Mouse (Mus musculus) gastrocnemius, postnatal 4 days (tissue): ENCODE measurements around the gene Olfr181. TPM values are rescaled to one million over a fixed set of nuclear protein-coding genes. Genes with fewer than 3 reads are reported as not detected.

Experiments
- DNase-seq, 2 experiments: peaks; one replicate each; pipeline ENCODE4 v3.0.0; 2021 to 2022; ENCODE audit warnings: low spot score in 2 of 2, mixed read lengths in 2 of 2
- long read RNA-seq, 2 experiments: library from polyadenylated mRNA; stranded (forward); transcript quantifications; one replicate each; pipeline ENCODE4 v2.0.0; 2021
- total RNA-seq, 2 experiments: library from RNA; stranded (reverse); gene quantifications; 2 replicates each; pipeline ENCODE4 v1.2.3; 2021

Gene Olfr181
- total RNA-seq, result not detected
- long read RNA-seq, experiment 1, result 0 reads
- long read RNA-seq, experiment 2, result 0 reads

DNA sequence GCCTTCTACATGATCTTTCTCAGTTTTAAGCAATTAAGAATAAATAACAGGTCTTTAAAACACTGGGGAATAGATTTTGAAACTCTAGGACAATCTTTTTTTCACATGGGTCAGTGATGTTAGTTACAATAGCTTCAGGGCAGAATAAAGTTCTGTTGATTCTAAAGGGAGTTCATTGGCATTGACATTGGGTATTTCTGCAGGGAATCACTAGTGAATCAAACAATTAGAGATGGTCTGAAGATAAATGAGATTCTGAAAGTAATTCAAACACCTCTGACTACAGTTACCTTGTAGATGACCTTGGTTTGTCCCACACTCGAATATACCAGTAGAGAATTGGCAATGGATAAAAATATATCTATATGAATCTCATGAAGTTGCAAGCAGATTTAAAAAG lies at the start of gene Olfr181:
Gene Olfr181, minus strand, starts transcription at position 101 of the 400 bp plus-strand sequence.
- no peak for DNase-seq

DNA sequence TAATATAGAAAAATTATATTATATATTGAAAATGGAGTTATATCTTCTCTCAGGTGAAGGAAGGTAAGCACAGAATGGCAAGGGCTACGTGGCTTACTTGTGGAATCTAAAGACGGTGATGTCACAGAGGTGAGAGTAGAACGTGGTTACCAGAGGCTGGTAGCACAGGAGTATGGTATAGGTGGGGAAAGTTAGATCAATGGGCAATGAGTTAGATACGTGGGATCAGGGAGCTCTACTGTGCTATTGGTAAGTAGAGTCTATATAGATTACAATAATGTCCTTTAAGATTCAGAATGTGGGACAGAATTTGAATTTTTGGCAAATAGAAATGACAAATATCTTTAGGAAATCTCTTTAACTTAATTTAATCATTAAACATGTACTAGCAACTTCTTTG lies 737 bp upstream of the Olfr181 start, which contains the start of gene Olfr180:
Gene Olfr180, minus strand, starts transcription at position 101 of the 400 bp plus-strand sequence.
- no peak for DNase-seq

DNA sequence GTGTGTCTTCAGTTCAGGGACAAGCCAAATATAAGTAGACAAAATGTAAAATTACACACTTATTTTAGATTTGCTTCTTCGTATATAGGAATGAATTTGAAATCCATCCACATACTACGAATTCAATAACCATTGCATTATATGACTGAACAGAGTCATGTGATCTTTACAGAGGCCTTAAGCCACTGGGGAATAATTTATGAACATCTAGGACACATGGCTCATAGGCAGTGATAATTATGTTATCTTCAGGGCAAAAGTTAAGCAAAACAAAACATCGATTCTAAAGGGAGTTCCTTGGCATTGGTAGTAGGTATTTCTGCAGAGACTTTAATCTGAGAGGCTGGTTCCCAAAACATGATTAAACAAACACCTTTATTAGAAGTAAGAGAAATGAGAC lies 36.6 kb downstream of the Olfr181 start, which contains the start of gene Olfr178:
Gene Olfr178, minus strand, starts transcription at position 101 of the 400 bp plus-strand sequence.
- DNase-seq, result no peak

DNA sequence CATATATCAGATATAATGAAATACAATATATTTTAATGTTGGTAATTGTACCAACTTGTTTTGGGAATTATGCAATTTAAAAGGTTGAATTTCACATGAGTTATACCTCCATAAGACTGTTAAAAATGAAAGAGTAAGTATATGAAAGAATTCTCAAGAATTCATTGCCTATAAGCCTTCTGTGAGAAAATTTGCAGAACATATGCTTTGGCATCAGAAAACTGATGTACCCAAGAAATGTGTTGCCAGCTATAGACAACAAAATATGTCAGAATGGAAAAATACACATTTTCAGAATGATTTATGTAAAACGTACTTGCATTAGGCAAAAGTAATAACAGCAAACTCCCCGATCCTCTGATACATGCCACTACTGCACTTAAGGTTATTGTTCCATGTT lies 44.1 kb downstream of the Olfr181 start:
- no peak for DNase-seq

Other genes starting within 250 kb of the Olfr181 start
- not detected for gene Gpr15, start 209.7 kb downstream of the Olfr181 start, total RNA-seq
- gene Cldnd1, start 200.8 kb downstream of the Olfr181 start, total RNA-seq, result 10 to 100 TPM; 57.2 to 61.9 TPM
- not detected for gene Olfr172, start 165.6 kb downstream of the Olfr181 start, total RNA-seq
- gene Olfr173, start 128.5 kb downstream of the Olfr181 start, total RNA-seq, result not detected
- gene Olfr175-ps1, start 102.0 kb downstream of the Olfr181 start, total RNA-seq, result not detected
- not detected for gene Olfr177, start 54.0 kb downstream of the Olfr181 start, total RNA-seq
- not detected for gene Olfr178, start 36.7 kb downstream of the Olfr181 start, total RNA-seq
- not detected for gene Olfr180, start 637 bp upstream of the Olfr181 start, total RNA-seq
- not detected for gene Olfr183, start 66.6 kb upstream of the Olfr181 start, total RNA-seq
- not detected for gene Olfr186, start 101.5 kb upstream of the Olfr181 start, total RNA-seq
- not detected for gene Olfr187, start 111.0 kb upstream of the Olfr181 start, total RNA-seq
- not detected for gene Olfr190, start 149.2 kb upstream of the Olfr181 start, total RNA-seq
- gene Olfr191, start 161.1 kb upstream of the Olfr181 start, total RNA-seq, result not detected
- gene Olfr193, start 183.1 kb upstream of the Olfr181 start, total RNA-seq, result not detected
- not detected for gene Olfr194, start 192.3 kb upstream of the Olfr181 start, total RNA-seq
- not detected for gene Olfr195, start 218.3 kb upstream of the Olfr181 start, total RNA-seq
- gene Olfr196, start 241.7 kb upstream of the Olfr181 start, total RNA-seq, result not detected